Mouse (Mus musculus): ENCODE measurements around the gene Rbfox3.

- TF ChIP-seq CTCF (IDR thresholded peaks at IDR 0.05; ENCODE audit: borderline replicate concordance, insufficient read depth, low read depth, low read length) (no peak), POLR2A (IDR thresholded peaks at IDR 0.05; ENCODE audit: borderline replicate concordance, insufficient read depth, low read length) (no peak)
These were observed 143.0 kb downstream of the Rbfox3 start for GRCm38 (mm10) chr11:118768441-118768840.
